Mouse (Mus musculus): ENCODE measurements around the gene Tor1b. TPM values are rescaled to one million over a fixed set of nuclear protein-coding genes. Genes with fewer than 3 reads are reported as not detected.

Tor1b gene
- polyA plus RNA-seq, 1 experiment from 2014 or later = 24.1 TPM

DNA sequence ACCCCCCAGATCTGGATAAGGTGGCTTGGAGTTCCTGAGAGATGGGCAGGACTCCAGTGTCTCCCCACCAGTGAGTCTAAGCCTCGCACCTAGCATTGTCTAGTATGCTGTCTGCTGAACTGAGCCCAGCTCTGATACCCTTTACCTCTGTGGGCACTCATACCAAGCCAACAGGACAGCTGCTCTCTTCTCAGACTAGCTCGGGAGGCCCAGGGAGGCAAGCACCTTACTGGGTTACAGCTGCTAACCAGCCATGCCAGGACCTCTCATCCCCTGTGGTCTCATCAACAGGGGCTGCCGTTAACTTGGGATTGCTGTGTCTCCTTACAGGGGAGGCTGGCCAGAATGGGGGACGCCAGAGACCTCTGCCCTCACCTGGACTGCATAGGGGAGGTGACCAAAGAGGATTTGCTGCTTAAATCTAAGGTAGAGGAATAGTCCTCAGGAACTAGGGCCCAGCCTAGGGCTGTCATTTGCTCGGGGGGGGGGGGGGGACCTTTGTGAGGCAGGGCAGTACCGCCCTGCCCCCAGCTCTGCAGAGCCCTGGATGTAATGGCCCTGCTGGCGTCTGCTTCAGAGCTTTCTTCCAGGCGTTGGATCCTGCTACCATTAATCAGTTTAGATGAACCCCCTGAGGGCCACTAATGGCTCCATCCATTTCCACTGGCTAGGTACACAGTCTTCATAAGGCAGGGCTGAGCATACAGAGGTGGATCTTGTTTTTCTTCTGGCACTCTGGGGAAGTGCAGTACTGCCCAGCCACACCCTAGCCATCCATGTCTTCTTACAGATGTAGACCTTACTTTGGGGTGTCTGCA is 45.9 kb downstream of the Tor1b start:
- ATAC-seq (ENCODE audit: low FRiP score) = no peak
- H3K4me2 ChIP-seq = no peak overlapping the region
- H3K4me3 ChIP-seq (replicated peaks) = no peak overlapping the region
- H3K36me3 ChIP-seq (replicated peaks) = peaks cover 13% of the 10 kb centered on the region
- H3K9me3 ChIP-seq = no peaks in the 10 kb centered on the region
- 76% methylated on average over 8 of the region's 8 CpGs for WGBS
- no peak overlapping the region for H3K9ac ChIP-seq
- H3K4me1 ChIP-seq = no peaks in the 10 kb centered on the region
- H3K27me3 ChIP-seq = no peaks in the 10 kb centered on the region
- H3K27ac ChIP-seq = no peak overlapping the region

GRCm38 (mm10) chr2:31002857-31003256 is 50.1 kb downstream of the Tor1b start:
- Histone ChIP-seq H3K9me3 (no peaks in the 10 kb centered on the region), H3K4me2 (no peak overlapping the region), H3K27me3 (no peaks in the 10 kb centered on the region), H3K4me3 (replicated peaks) (no peak overlapping the region), H3K9ac (no peak overlapping the region), H3K36me3 (replicated peaks) (peaks cover 37% of the 10 kb centered on the region), H3K27ac (no peak overlapping the region), H3K4me1 (no peaks in the 10 kb centered on the region)
- WGBS = 97% methylated on average over 10 of the region's 10 CpGs
- no peak for ATAC-seq (ENCODE audit: low FRiP score)

DNA sequence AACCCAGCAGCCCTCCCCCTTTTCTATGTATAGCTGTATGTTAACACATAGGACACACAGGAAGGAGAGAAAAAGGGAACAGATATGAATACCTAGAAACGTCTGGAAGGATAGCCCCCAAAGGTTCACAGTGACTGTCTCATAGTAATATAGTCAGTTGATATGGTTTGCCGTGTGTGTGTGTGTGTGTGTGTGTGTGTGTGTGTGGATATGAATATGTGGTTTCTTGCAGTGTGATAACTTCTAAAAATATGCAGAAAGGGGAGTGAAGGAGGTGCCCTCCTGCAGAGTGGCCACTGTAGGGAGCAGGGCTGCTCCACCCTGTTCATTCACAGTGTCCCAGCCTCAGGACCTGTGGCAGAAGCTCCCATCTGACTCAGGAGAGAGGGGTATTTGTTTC is 52.7 kb downstream of the Tor1b start:
- H3K36me3 ChIP-seq (replicated peaks) = peaks cover 40% of the 10 kb centered on the region
- no peaks in the 10 kb centered on the region for H3K9me3 ChIP-seq
- no peak overlapping the region for H3K4me3 ChIP-seq (replicated peaks)
- no peaks in the 10 kb centered on the region for H3K27me3 ChIP-seq
- no peak overlapping the region for H3K9ac ChIP-seq
- no peak overlapping the region for H3K27ac ChIP-seq
- ATAC-seq (ENCODE audit: low FRiP score) = no peak
- H3K4me2 ChIP-seq = no peak overlapping the region
- 77% methylated on average over 2 of the region's 2 CpGs for whole genome bisulfite sequencing
- H3K4me1 ChIP-seq = no peaks in the 10 kb centered on the region

DNA sequence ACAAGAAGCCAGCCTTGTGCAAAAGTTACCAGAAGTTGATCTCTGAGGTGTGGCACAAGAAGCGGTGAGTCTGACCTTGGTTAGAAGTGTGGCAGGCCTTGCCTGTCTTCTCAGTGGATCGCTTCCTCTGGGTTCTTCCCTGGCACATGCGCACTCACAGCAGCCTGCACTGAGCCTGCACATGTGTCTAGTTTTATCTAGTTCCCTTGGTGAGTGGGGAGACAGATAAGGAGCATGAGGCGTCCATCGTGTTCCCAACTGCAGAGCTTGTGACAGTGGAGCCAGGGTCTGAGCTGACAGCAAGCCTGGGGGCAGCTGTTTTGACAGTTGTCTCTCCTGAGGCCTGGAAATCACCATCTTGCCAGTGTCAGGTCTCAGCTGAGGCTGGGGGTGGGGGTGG is 53.7 kb downstream of the Tor1b start:
- H3K4me2 ChIP-seq = no peak overlapping the region
- WGBS = 94% methylated on average over 5 of the region's 5 CpGs
- H3K4me3 ChIP-seq (replicated peaks) = no peak overlapping the region
- H3K36me3 ChIP-seq (replicated peaks) = peaks cover 50% of the 10 kb centered on the region
- no peak overlapping the region for H3K9ac ChIP-seq
- no peak for ATAC-seq (ENCODE audit: low FRiP score)
- H3K27ac ChIP-seq = no peak overlapping the region
- no peaks in the 10 kb centered on the region for H3K4me1 ChIP-seq
- H3K9me3 ChIP-seq = no peaks in the 10 kb centered on the region
- no peaks in the 10 kb centered on the region for H3K27me3 ChIP-seq

DNA sequence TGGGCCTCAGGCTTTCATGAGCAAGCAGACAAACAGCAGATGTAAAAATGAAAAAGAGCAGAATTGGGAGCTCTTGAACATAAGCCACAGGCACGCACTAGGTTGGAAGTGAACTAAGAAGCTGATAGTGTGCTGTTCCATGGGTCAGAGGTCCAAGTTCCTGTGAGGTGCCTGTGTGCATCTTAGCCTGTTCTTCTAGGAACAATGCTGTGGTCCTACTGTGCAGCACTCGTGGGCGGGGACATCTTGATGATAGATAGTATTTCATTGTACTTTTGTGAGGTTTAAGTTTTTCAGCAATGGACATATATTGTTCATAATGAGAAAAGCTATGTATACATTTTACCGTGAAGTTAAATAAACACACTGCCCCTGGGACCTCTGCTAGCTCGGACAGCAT is 54.4 kb downstream of the Tor1b start:
- 93% methylated on average over 5 of the region's 5 CpGs for WGBS

More for the DNA sequence above, 54.4 kb downstream of the Tor1b start:
- no peak for ATAC-seq (ENCODE audit: low FRiP score)
- Histone ChIP-seq H3K4me1 (no peaks in the 10 kb centered on the region), H3K36me3 (replicated peaks) (peaks cover 53% of the 10 kb centered on the region), H3K9me3 (no peaks in the 10 kb centered on the region), H3K4me2 (no peak overlapping the region), H3K27ac (0 out of 2 replicates have a peak overlapping the region, but pooled peaks have one; percentile 25), H3K27me3 (no peaks in the 10 kb centered on the region), H3K4me3 (replicated peaks) (no peak overlapping the region), H3K9ac (no peak overlapping the region)

Other genes with a start within 250 kb of the Tor1b start
- 4.2 and 4.5 TPM in 2 replicates for gene 1700001O22Rik, start 149.3 kb upstream of the Tor1b start, polyA plus RNA-seq (2016; fragmentation: Nextera tagmentation; extraction: Ambion mirVana)
- 101 and 104 TPM in 2 replicates for gene Ntmt1, start 145.1 kb upstream of the Tor1b start, polyA plus RNA-seq (2016; fragmentation: Nextera tagmentation; extraction: Ambion mirVana)
- gene Asb6, start 122.6 kb upstream of the Tor1b start, polyA plus RNA-seq (2016; fragmentation: Nextera tagmentation; extraction: Ambion mirVana) = 36.4 and 39.4 TPM in 2 replicates
- 16.0 and 19.8 TPM in 2 replicates for gene Prrx2, start 118.0 kb upstream of the Tor1b start, polyA plus RNA-seq (2016; fragmentation: Nextera tagmentation; extraction: Ambion mirVana)
- gene Ptges, start 23.1 kb upstream of the Tor1b start, polyA plus RNA-seq (2016; fragmentation: Nextera tagmentation; extraction: Ambion mirVana) = 2.5 and 2.7 TPM in 2 replicates
- 85.4 and 86.1 TPM in 2 replicates for gene Tor1a, start 15.0 kb downstream of the Tor1b start, polyA plus RNA-seq (2016; fragmentation: Nextera tagmentation; extraction: Ambion mirVana)
- 66.6 and 70.5 TPM in 2 replicates for gene BC005624, start 29.2 kb downstream of the Tor1b start, polyA plus RNA-seq (2016; fragmentation: Nextera tagmentation; extraction: Ambion mirVana)
- 29.5 and 30.6 TPM in 2 replicates for gene Usp20, start 29.3 kb downstream of the Tor1b start, polyA plus RNA-seq (2016; fragmentation: Nextera tagmentation; extraction: Ambion mirVana)
- 16.3 and 18.9 TPM in 2 replicates for gene Fnbp1, start 189.0 kb downstream of the Tor1b start, polyA plus RNA-seq (2016; fragmentation: Nextera tagmentation; extraction: Ambion mirVana)
- gene Gpr107, start 199.4 kb downstream of the Tor1b start, polyA plus RNA-seq (2016; fragmentation: Nextera tagmentation; extraction: Ambion mirVana) = 38.8 and 41.4 TPM in 2 replicates

Measured in forebrain, embryonic 12.5 days (tissue).